Mouse (Mus musculus) kidney, embryonic 15.5 days (tissue): ENCODE results near the gene Gm30191. TPM values are rescaled to one million over a fixed set of nuclear protein-coding genes. Genes with fewer than 3 reads are reported as not detected.

ENCODE experiments used
- ATAC-seq: fragments of 200-750 bp; cut with Nextera tagmentation; replicated peaks from 2 replicates; pipeline ENCODE4 v1.8.0; 2017; ENCODE audit warnings: moderate TSS enrichment; ENCODE audit not compliant: low FRiP score
- H3K27ac ChIP-seq: fragments of 300-500 bp; sonication (generic); 2 replicates; pipeline ENCODE4 v1.5.1; 2015; ENCODE audit warnings: mild to moderate bottlenecking, inconsistent platforms
- H3K27me3 ChIP-seq: fragments of 300-500 bp; sonication (generic); 2 replicates; pipeline ENCODE4 v1.6.1; 2015; ENCODE audit warnings: inconsistent platforms
- H3K36me3 ChIP-seq: fragments of 300-500 bp; sonication (generic); 2 replicates; pipeline ENCODE4 v1.6.1; 2015; ENCODE audit warnings: inconsistent platforms
- H3K4me1 ChIP-seq: fragments of 300-500 bp; sonication (generic); 2 replicates; pipeline ENCODE4 v1.6.1; 2015; ENCODE audit warnings: inconsistent platforms
- H3K4me2 ChIP-seq: fragments of 300-500 bp; sonication (generic); 2 replicates; pipeline ENCODE4 v1.6.1; 2015; ENCODE audit warnings: moderate library complexity, mild to moderate bottlenecking, inconsistent platforms
- H3K4me3 ChIP-seq: fragments of 300-500 bp; sonication (generic); replicated peaks from 2 replicates; pipeline ENCODE4 v1.5.1; 2015; ENCODE audit warnings: mild to moderate bottlenecking, inconsistent platforms
- H3K9ac ChIP-seq: fragments of 300-500 bp; sonication (generic); 2 replicates; pipeline ENCODE4 v1.6.1; 2015; ENCODE audit warnings: mild to moderate bottlenecking, inconsistent platforms
- H3K9me3 ChIP-seq: fragments of 300-500 bp; sonication (generic); replicated peaks from 2 replicates; pipeline ENCODE4 v1.6.1; 2016; ENCODE audit warnings: inconsistent platforms
- WGBS: fragments of 180-500 bp; shearing (Covaris S2); methylation state at CpG from one replicate; pipeline ENCODE4 v1.1.7; 2015; ENCODE audit warnings: mixed read lengths; 5-methylcytosine and 5-hydroxymethylcytosine counted together
- polyA plus RNA-seq: library from polyadenylated mRNA; unstranded; fragments of >200 nt; fragmentation: Nextera tagmentation; extraction: Ambion mirVana; gene quantifications from 2 replicates; pipeline ENCODE4 v1.2.1, GENCODE M21; 2015

The Gm30191 gene
- polyA plus RNA-seq, 1 experiment from 2014 or later, result not detected

DNA sequence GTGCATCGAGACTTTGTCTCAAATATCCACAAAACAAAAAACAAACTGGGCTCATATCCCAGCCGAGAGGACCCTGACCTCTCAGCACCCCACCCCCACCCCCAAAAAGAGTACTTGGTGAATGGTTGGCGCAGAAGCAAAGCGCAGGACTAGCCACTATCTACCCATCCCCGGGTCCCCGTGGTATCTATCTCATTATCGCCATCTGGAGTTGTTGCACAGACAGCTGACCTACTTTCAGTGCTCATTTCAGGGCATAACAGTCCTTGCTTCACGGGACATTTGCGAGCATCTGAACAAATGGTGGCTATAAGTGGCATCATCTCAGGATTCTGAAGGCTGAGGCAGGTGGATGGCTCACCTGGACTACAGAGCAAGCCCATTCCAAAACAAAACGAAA lies 8.0 kb upstream of the Gm30191 start:
- peaks cover 4% of the 10 kb centered on the region; the same call in 1 of the 2 replicates for H3K36me3 ChIP-seq
- ATAC-seq, result no peak
- no peaks in the 10 kb centered on the region for H3K9me3 ChIP-seq
- H3K27me3 ChIP-seq, result peaks cover 12% of the 10 kb centered on the region
- WGBS, result 11% methylated on average over 10 of the region's 10 CpGs
- peak overlapping the region; percentile 64 for H3K4me2 ChIP-seq
- H3K9ac ChIP-seq, result peak overlapping the region; percentile 27; the same call in 1 of the 2 replicates
- peaks cover 24% of the 10 kb centered on the region for H3K4me1 ChIP-seq
- H3K27ac ChIP-seq, result no peak overlapping the region
- H3K4me3 ChIP-seq, result peak overlapping the region; percentile 43

- 90% methylated on average over 17 of the region's 17 CpGs for WGBS
- H3K4me1 ChIP-seq, result peaks cover 27% of the 10 kb centered on the region
- H3K36me3 ChIP-seq, result peaks cover 7% of the 10 kb centered on the region; the same call in 1 of the 2 replicates
- peak within 1 kb of the TSS; percentile 79 for H3K4me2 ChIP-seq
- 0 out of 2 replicates have a peak within 1 kb of the TSS, but pooled peaks have one; percentile 63 for H3K9ac ChIP-seq
- no peaks in the 10 kb centered on the region for H3K9me3 ChIP-seq
- no peak for ATAC-seq
- no peak within 1 kb of the TSS for H3K27ac ChIP-seq
- peaks cover 28% of the 10 kb centered on the region for H3K27me3 ChIP-seq
- peak within 1 kb of the TSS; percentile 61 for H3K4me3 ChIP-seq
These were observed 3.1 kb upstream of the Gm30191 start, which contains the start of gene E130218I03Rik for GRCm38 (mm10) chr4:134243516-134244250. E130218I03Rik (plus strand) TSS chr4:134243662.

DNA sequence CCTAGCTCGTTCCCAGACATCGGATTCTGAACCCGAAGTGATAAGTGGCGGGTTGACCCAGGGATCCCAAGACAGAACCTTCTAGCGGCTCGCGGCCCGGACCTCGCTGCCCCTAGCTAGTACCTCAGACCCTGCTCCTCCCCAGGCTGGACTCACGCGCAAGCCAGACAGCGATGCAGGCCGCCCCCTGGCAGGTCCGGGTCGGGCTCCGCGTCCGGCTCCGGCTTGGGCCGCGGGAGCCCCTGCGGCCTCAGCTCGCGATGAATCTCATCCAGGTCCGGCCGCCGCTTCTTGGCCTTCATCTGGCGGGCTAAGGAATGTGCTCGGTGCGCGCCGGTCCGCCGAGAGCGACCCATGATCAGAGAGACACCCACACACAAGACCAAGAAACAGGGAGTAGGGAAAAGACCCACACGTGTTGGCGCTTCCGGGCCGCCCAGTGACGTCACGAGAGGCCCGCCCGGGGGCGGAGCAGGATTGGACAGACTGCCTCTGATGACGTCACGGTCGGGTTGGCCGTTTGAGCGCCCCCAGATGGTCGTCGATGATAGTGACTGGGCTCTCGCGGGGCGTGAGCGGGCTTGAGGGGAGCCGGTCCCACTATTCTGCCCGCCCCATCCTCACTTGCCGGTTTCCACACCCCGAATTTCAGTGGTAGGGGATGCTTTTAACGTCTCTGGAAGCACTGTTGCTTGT lies 1.4 kb upstream of the Gm30191 start, which contains the start of gene Zfp593:
Zfp593 (minus strand) TSS at position 445 of the 696 bp plus-strand sequence.
- H3K27ac ChIP-seq, result no peak within 1 kb of the TSS
- no peaks in the 10 kb centered on the region for H3K9me3 ChIP-seq
- peaks cover 34% of the 10 kb centered on the region for H3K4me1 ChIP-seq
- WGBS, result under 1% methylated on average over 60 of the region's 60 CpGs
- peak within 1 kb of the TSS; percentile 79 for H3K4me2 ChIP-seq
- peaks cover 7% of the 10 kb centered on the region; the same call in 1 of the 2 replicates for H3K36me3 ChIP-seq
- peak within 1 kb of the TSS; percentile 61 for H3K4me3 ChIP-seq
- peak within 1 kb of the TSS; percentile 63 for H3K9ac ChIP-seq
- ATAC-seq, result peak; percentile 77
- peaks cover 41% of the 10 kb centered on the region for H3K27me3 ChIP-seq

DNA sequence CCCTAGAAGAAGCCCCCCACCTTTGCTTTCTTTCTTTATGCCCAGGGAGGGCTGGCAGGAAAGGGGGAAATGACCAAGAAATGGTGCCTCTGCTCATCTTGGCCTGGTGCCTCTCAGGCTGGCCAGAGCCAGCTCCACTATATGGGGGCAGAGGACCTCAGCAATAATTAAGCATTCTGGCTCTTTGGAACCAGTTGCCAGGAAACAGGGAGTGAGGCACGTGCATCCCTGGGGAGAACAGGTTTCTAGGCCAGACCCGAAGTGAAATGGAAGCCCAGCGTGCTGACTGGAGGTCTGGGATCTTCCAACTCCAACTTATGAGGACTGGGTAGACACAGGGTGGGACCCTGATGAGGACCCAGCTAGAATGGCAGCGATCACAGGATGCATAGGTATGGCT lies 479 bp upstream of the Gm30191 start:
- Histone ChIP-seq H3K4me3 (peak overlapping the region; percentile 61; the same call in 1 of the 2 replicates), H3K36me3 (peaks cover 7% of the 10 kb centered on the region; the same call in 1 of the 2 replicates), H3K27ac (no peak overlapping the region), H3K4me1 (peaks cover 44% of the 10 kb centered on the region), H3K9me3 (no peaks in the 10 kb centered on the region), H3K4me2 (0 out of 2 replicates have a peak overlapping the region, but pooled peaks have one; percentile 79), H3K27me3 (peaks cover 51% of the 10 kb centered on the region), H3K9ac (no peak overlapping the region)
- ATAC-seq, result no peak
- 48% methylated on average over 4 of the region's 4 CpGs for WGBS

DNA sequence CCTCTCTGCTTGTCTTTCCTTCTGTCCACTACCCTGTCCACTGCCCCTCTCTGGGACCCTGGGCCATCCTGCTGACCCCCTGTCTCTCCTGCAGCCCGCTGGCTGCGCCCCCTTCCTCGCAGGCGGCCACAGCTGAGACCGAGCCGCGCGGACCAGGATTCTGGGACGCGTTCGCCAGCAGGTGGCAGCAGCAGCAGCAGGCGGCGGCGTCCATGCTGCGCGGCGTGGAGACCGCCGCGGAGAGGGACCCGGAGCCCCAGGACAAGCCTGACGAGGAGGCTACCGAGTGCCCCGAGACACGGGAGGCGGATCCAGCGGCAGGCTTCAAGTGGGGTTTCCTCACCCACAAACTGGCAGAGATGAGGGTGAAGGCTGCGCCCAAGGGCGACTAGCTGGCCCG lies 2.9 kb downstream of the Gm30191 start:
- WGBS, result 1% methylated on average over 30 of the region's 30 CpGs
- Histone ChIP-seq H3K4me2 (peak overlapping the region; percentile 86), H3K9ac (no peak overlapping the region), H3K9me3 (no peaks in the 10 kb centered on the region), H3K27ac (no peak overlapping the region), H3K36me3 (no peaks in the 10 kb centered on the region), H3K27me3 (peaks cover 85% of the 10 kb centered on the region), H3K4me1 (peaks cover 67% of the 10 kb centered on the region), H3K4me3 (peak overlapping the region; percentile 47)
- ATAC-seq, result peak; percentile 25; the same call in 1 of the 2 replicates

- H3K9me3 ChIP-seq, result no peaks in the 10 kb centered on the region
- H3K4me2 ChIP-seq, result peak overlapping the region; percentile 86
- H3K4me3 ChIP-seq, result peak overlapping the region; percentile 47
- no peak overlapping the region for H3K9ac ChIP-seq
- H3K27me3 ChIP-seq, result peaks cover 91% of the 10 kb centered on the region
- ATAC-seq, result no peak
- no peaks in the 10 kb centered on the region for H3K36me3 ChIP-seq
- H3K27ac ChIP-seq, result no peak overlapping the region
- WGBS, result 13% methylated on average over 27 of the region's 27 CpGs
- H3K4me1 ChIP-seq, result peaks cover 70% of the 10 kb centered on the region
These were observed 3.6 kb downstream of the Gm30191 start for GRCm38 (mm10) chr4:134250116-134250929.

DNA sequence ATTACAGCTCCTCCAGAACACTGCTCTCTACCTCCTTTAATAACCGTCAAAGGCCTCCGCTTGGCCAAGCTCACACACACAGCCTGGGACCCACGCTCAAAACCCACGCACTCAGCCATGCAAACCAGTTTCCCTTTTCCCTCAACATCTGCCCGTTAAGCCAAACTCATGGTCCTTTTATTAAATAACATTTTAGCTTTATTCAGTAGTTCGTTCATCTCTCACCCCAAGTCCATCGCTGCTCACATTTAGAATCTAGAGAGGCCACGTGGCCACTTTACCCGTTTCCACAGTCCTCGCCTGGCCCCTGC lies 4.2 kb downstream of the Gm30191 start:
- H3K4me2 ChIP-seq, result peak overlapping the region; percentile 86
- H3K9me3 ChIP-seq, result no peaks in the 10 kb centered on the region
- H3K4me1 ChIP-seq, result peaks cover 70% of the 10 kb centered on the region
- H3K4me3 ChIP-seq, result peak overlapping the region; percentile 47
- no peak for ATAC-seq
- H3K9ac ChIP-seq, result peak overlapping the region; percentile 51
- no peak overlapping the region for H3K27ac ChIP-seq
- peaks cover 91% of the 10 kb centered on the region for H3K27me3 ChIP-seq
- H3K36me3 ChIP-seq, result no peaks in the 10 kb centered on the region
- 11% methylated on average over 10 of the region's 10 CpGs for WGBS

DNA sequence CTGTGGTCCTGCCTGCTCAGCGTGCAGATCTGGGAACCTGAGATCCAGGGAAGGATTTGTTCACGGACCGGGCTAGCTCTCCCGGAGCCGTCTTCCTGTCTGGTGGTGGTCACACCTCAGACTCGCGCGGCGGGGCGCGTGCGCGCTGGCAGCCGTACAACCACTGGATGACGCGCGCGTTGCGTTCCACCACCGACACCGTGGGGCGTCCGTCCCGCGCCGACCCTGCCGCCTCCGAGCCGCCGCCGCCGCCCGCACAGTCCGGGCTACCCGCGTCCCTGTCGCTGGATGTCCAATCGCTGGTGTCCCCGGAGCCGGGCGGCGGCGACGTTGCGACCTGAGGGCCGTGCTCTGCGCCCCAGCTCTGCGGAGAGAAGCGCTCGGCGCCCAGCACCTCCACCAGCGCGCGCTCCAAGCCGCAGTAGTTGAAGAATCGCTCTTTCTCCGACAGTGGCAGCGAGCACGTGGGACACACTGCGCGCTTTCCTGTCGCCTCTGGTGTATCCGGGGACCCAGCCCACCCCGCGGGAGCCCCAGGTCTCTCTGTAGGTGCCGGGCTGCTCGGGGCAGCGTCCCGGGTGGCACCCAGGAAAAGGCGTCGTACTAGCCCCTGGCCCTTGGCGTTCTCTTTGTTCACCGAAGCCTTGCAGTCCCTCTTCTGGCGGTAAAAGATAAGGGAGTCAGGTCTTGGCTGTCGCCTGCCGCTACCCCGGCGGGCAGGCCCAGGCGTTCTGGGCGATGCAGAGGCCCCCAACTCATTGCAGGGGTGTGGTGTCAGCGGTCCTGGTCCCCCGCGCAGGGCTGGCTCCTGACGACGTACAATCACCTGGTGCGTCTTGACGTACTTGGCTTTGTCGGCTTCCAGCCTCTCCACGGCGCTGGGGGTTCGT lies 4.8 kb downstream of the Gm30191 start:
- Histone ChIP-seq H3K4me3 (peak overlapping the region; percentile 47), H3K27ac (no peak overlapping the region), H3K27me3 (peaks cover 87% of the 10 kb centered on the region), H3K4me1 (peaks cover 71% of the 10 kb centered on the region), H3K36me3 (no peaks in the 10 kb centered on the region), H3K4me2 (peak overlapping the region; percentile 86), H3K9ac (peak overlapping the region; percentile 51), H3K9me3 (no peaks in the 10 kb centered on the region)
- no peak for ATAC-seq
- under 1% methylated on average over 90 of the region's 91 CpGs for WGBS

- H3K36me3 ChIP-seq, result no peaks in the 10 kb centered on the region
- peak overlapping the region; percentile 86 for H3K4me2 ChIP-seq
- peaks cover 79% of the 10 kb centered on the region for H3K4me1 ChIP-seq
- ATAC-seq, result no peak
- H3K9me3 ChIP-seq, result no peaks in the 10 kb centered on the region
- 0 out of 2 replicates have a peak overlapping the region, but pooled peaks have one; percentile 51 for H3K9ac ChIP-seq
- peaks cover 79% of the 10 kb centered on the region for H3K27me3 ChIP-seq
- peak overlapping the region; percentile 61 for H3K27ac ChIP-seq
- peak overlapping the region; percentile 47 for H3K4me3 ChIP-seq
- WGBS, result 11% methylated on average over 22 of the region's 22 CpGs
These were observed 5.6 kb downstream of the Gm30191 start for GRCm38 (mm10) chr4:134252131-134252910.

DNA sequence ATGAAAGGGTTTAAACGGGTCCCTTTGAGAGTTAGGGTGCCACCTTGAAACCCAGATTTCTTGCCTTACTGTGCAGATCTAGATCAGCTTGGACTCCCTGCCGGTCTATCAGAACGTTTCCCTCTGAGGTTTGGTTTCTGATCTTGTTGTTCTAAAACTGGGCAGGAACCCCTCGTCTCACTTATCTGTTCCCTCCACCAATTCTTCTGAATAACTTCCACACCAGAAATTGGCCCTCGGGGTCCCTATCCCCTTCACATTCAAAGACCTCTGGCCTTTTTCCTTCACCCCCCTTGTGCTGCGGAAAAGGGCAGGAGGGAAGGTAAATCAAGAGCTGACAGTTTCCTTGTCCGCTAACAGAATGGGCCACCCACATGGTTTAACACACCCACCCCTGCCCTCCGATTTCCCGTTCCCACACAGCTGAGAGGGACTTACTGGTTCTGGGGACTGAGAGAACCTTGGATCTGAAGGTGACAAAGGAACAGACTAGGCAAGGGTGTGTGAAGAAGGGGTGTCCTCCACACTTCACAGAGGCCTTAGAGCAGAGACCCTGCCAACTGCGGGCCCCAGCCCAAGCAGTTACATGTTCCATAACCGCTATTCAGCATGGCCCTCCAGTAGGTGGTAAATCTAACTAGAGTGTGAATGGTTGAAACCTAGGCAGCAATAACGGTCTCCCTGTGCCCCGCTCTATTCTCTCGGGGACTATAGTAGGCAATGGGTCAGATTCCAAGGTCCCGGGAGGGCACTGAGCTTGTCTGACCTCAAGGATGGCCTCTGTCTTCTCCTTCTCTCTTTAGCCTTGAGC lies 6.4 kb downstream of the Gm30191 start:
- Histone ChIP-seq H3K9me3 (no peaks in the 10 kb centered on the region), H3K4me1 (peaks cover 87% of the 10 kb centered on the region), H3K27ac (peak overlapping the region; percentile 61), H3K4me3 (peak overlapping the region; percentile 47), H3K27me3 (peaks cover 71% of the 10 kb centered on the region), H3K4me2 (peak overlapping the region; percentile 86), H3K9ac (peak overlapping the region; percentile 30), H3K36me3 (no peaks in the 10 kb centered on the region)
- 9% methylated on average over 15 of the region's 15 CpGs for WGBS
- ATAC-seq, result no peak
